Mouse (Mus musculus): ENCODE results near the gene Cad. TPM values are rescaled to one million over a fixed set of nuclear protein-coding genes. Genes with fewer than 3 reads are reported as not detected.
"Not testable (repeated sequence)": the region's sequence is repeated elsewhere in the genome, so short reads cannot be mapped to it uniquely, and the experiment has no call there.

Gene Cad
- total and polyA plus RNA-seq, 3 experiments = 228 to 383 (median 254) TPM

DNA sequence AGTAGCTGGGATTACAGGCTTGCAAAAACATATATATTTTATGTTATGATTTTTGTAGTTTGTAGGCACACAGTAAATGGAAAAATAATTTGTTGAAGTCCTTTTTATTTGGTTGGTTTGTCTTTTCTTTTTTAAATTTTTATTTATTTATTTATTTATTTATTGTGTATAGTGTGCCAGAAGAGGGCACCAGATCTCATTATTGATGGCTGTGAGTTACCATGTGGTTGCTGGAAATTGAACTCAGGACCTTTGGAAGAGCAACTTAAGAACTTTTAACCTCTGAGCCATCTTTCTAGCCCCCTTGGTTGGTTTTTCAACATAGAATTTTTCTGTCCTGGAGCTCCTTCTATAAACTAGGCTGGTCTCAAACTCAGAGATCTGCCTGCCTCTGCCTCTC lies 4.2 kb upstream of the Cad start:
- TF ChIP-seq POLR2AphosphoS5 (IDR thresholded peaks at IDR 0.05; ENCODE audit: borderline replicate concordance, low read depth, low read length) (no peak), RCOR1 (IDR thresholded peaks at IDR 0.05; ENCODE audit: low read depth, low read length) (no peak), NELFE (IDR thresholded peaks at IDR 0.05; ENCODE audit: low read depth, low read length) (no peak), USF1 (IDR thresholded peaks at IDR 0.05; ENCODE audit: low read depth, low read length) (no peak), SIN3A (IDR thresholded peaks at IDR 0.05; ENCODE audit: low read length) (peak; percentile 48), RAD21 (IDR thresholded peaks at IDR 0.05; ENCODE audit: low read depth, low read length) (peak; percentile 23), CTCF (IDR thresholded peaks at IDR 0.05 in 2 of 3, conservative IDR thresholded peaks at IDR 0.05 in 1 of 3; ENCODE audit: control insufficient read depth in 1 of 3, insufficient read depth in 1 of 3, low read depth in 2 of 3, low read length in 3 of 3, poor library complexity in 1 of 3, severe bottlenecking in 1 of 3) (peak in 1 of 3 experiments; percentile 33; a peak in 1 of 6 replicates), TAL1 (IDR thresholded peaks at IDR 0.05; ENCODE audit: low read length) (no peak), MAZ (IDR thresholded peaks at IDR 0.05; ENCODE audit: low read depth, low read length) (no peak), KAT2A (conservative IDR thresholded peaks at IDR 0.05; ENCODE audit: low read depth, low read length) (no peak), ZC3H11A (IDR thresholded peaks at IDR 0.05; ENCODE audit: low read depth, low read length) (peak; percentile 13; the same call in 1 of the 2 replicates), MYC (IDR thresholded peaks at IDR 0.05; ENCODE audit: low read depth, low read length) (peak; percentile 87; the same call in 1 of the 2 replicates), MAX (IDR thresholded peaks at IDR 0.05; ENCODE audit: low read length) (0 out of 2 replicates have a peak, but pooled peaks have one; percentile 38)

DNA sequence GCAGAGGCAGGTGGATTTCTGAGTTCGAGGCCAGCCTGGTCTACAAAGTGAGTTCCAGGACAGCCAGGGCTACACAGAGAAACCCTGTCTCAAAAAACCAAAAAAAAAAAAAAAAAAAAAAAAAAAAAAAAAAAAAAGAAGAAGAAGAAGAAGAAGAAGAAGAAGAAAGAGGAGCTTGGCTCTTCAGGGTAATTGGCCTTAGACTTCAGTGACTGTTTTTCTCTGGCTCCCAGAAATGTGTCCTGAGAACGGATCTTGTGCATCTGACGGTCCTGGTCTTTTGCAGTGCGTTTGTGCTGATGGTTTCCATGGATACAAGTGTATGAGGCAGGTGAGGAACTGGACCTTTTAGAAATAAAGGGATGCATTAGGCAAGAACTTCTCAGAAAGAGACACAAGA lies 852 bp upstream of the Cad start:
- H3K27me3 ChIP-seq (ENCODE audit: control insufficient read depth in 1 of 2, insufficient read depth in 2 of 2, low read length in 2 of 2); H3K9me3 ChIP-seq (replicated peaks; ENCODE audit: insufficient read depth, low read length); DNase-seq (ENCODE audit: low read depth, low spot score); H3K27ac ChIP-seq (ENCODE audit: control insufficient read depth, low read depth, low read length): not testable (repeated sequence)
- Histone ChIP-seq H3K36me3 (ENCODE audit: control insufficient read depth in 1 of 2, insufficient read depth in 2 of 2, low read length in 2 of 2) (peaks cover 12 to 22% of the 10 kb centered on the region in 2 experiments), H3K4me1 (ENCODE audit: control insufficient read depth in 1 of 2, insufficient read depth in 2 of 2, low read length in 2 of 2) (peaks cover 5 to 16% of the 10 kb centered on the region in 2 experiments), H3K79me2 (ENCODE audit: control insufficient read depth, insufficient read depth, low read length, poor library complexity) (peaks cover 31% of the 10 kb centered on the region), H3K9ac (ENCODE audit: control insufficient read depth, low read depth, low read length, poor library complexity, severe bottlenecking) (peak overlapping the region; percentile 75), H3K4me3 (ENCODE audit: control insufficient read depth in 1 of 2, insufficient read depth in 1 of 2, low read depth in 2 of 2, low read length in 2 of 2) (peak overlapping the region; percentile 92 to 93)
- 0 out of 2 replicates have a peak, but pooled peaks have one; percentile 26 for TF ChIP-seq RCOR1 (IDR thresholded peaks at IDR 0.05; ENCODE audit: low read depth, low read length)
- TF ChIP-seq ZNF384 (IDR thresholded peaks at IDR 0.05; ENCODE audit: low read depth, low read length) = peak; percentile 79

More for the DNA sequence above, 4.2 kb upstream of the Cad start:
- H3K9me3 ChIP-seq (replicated peaks; ENCODE audit: insufficient read depth, low read length) = no peaks in the 10 kb centered on the region
- H3K4me1 ChIP-seq (ENCODE audit: control insufficient read depth in 1 of 2, insufficient read depth in 2 of 2, low read length in 2 of 2) = peaks cover 3 to 15% of the 10 kb centered on the region in 2 experiments
- H3K4me3 ChIP-seq (ENCODE audit: control insufficient read depth in 1 of 2, insufficient read depth in 1 of 2, low read depth in 2 of 2, low read length in 2 of 2) = no peak overlapping the region
- peak; percentile 44 for DNase-seq (ENCODE audit: low read depth, low spot score)
- peaks cover 14% of the 10 kb centered on the region for H3K79me2 ChIP-seq (ENCODE audit: control insufficient read depth, insufficient read depth, low read length, poor library complexity)
- H3K27ac ChIP-seq (ENCODE audit: control insufficient read depth, low read depth, low read length) = no peak overlapping the region
- H3K9ac ChIP-seq (ENCODE audit: control insufficient read depth, low read depth, low read length, poor library complexity, severe bottlenecking) = no peak overlapping the region
- H3K36me3 ChIP-seq (ENCODE audit: control insufficient read depth in 1 of 2, insufficient read depth in 2 of 2, low read length in 2 of 2) = peaks cover 0 to 14% of the 10 kb centered on the region in 2 experiments; a peak in 2 of 4 replicates
- H3K27me3 ChIP-seq (ENCODE audit: control insufficient read depth in 1 of 2, insufficient read depth in 2 of 2, low read length in 2 of 2) = no peaks in the 10 kb centered on the region
